ENCODE assay signal across 9 mouse cellular contexts in genomic region chr5:131430109-131430508, GRCm38 (mm10).
A peak's percentile ranks its signal among the peaks of the same experiment; 100 is the strongest.
DNase-seq lines count a peak whose midpoint lies in the region; ATAC-seq and TF ChIP-seq lines count a peak whose summit lies in the region.
"Had no signal": no experiment of that assay in that cellular context is flagged by ENCODE, and none has a peak within 500 bp of the region (broad histone marks: within the 10 kb centered on the region; RNA-seq: fewer than 3 reads in every experiment).

No protein-coding gene starts in this region.

- no peaks in the 10 kb centered on the region for H3K27me3 ChIP-seq in liver, adult 2 months (ENCODE audit: control insufficient read depth, insufficient read depth, low read length)
- H3K27me3 ChIP-seq in liver, embryonic 12.5 days (replicated peaks): no peaks in the 10 kb centered on the region
- no peaks in the 10 kb centered on the region for H3K27me3 ChIP-seq in kidney, adult 2 months (replicated peaks; ENCODE audit: control insufficient read depth, insufficient read depth, low read length)
- no peaks in the 10 kb centered on the region for H3K27me3 ChIP-seq in limb, embryonic 11.5 days (ENCODE audit: control insufficient read depth, insufficient read depth, low read length)
- H3K27me3 ChIP-seq: lung, embryonic 15.5 days had no signal

- 20% methylated on average over 8 of the region's 8 CpGs for WGBS in liver, adult 2 months
- WGBS in liver, embryonic 12.5 days (ENCODE audit: insufficient replicate concordance): 19% methylated on average over 8 of the region's 8 CpGs
- 20% methylated on average over 8 of the region's 8 CpGs for WGBS in kidney, adult 2 months
- 25% methylated on average over 8 of the region's 8 CpGs for WGBS in limb, embryonic 11.5 days

- TF ChIP-seq CTCF in liver, adult 2 months (IDR thresholded peaks at IDR 0.05; ENCODE audit: low read depth, low read length): peak; percentile 81
- peak; percentile 93 for TF ChIP-seq CTCF in embryonic fibroblast, embryonic 13.5 days (IDR thresholded peaks at IDR 0.05; ENCODE audit: borderline replicate concordance, insufficient read depth, low read length)
- peak; percentile 91 for TF ChIP-seq CTCF in kidney, adult 2 months (conservative IDR thresholded peaks at IDR 0.05; ENCODE audit: insufficient read depth, insufficient read length, low read depth, low read length)

- no peaks in the 10 kb centered on the region for H3K36me3 ChIP-seq in liver, adult 2 months (ENCODE audit: control insufficient read depth, insufficient read depth, low read length)
- no peaks in the 10 kb centered on the region for H3K36me3 ChIP-seq in liver, embryonic 12.5 days
- no peaks in the 10 kb centered on the region for H3K36me3 ChIP-seq in kidney, adult 2 months (ENCODE audit: control insufficient read depth, insufficient read depth, low read length)
- no peaks in the 10 kb centered on the region for H3K36me3 ChIP-seq in limb, embryonic 11.5 days (ENCODE audit: control insufficient read depth, insufficient read depth, low read length)
- H3K36me3 ChIP-seq: lung, embryonic 15.5 days had no signal

- TF ChIP-seq POLR2A in liver, adult 2 months (IDR thresholded peaks at IDR 0.05; ENCODE audit: extremely low read depth, insufficient read depth, low read length): no peak
- TF ChIP-seq POLR2A in embryonic fibroblast, embryonic 13.5 days (IDR thresholded peaks at IDR 0.05; ENCODE audit: low read depth, low read length): no peak
- TF ChIP-seq POLR2A in kidney, adult 2 months (IDR thresholded peaks at IDR 0.05; ENCODE audit: low read depth, low read length): no peak

- no peak overlapping the region for H3K27ac ChIP-seq in liver, adult 2 months (replicated peaks; ENCODE audit: insufficient read depth, low read depth, low read length)
- H3K27ac ChIP-seq in liver, embryonic 12.5 days: no peak overlapping the region
- no peak overlapping the region for H3K27ac ChIP-seq in embryonic fibroblast, embryonic 13.5 days (ENCODE audit: insufficient read depth, low read length)
- no peak overlapping the region for H3K27ac ChIP-seq in kidney, adult 2 months (ENCODE audit: insufficient read depth, low read depth, low read length)
- H3K27ac ChIP-seq in limb, embryonic 11.5 days (replicated peaks; ENCODE audit: low read depth, low read length): no peak overlapping the region
- H3K27ac ChIP-seq: lung, embryonic 15.5 days had no signal

- H3K4me1 ChIP-seq in liver, adult 2 months (ENCODE audit: control insufficient read depth, insufficient read depth, low read length): no peaks in the 10 kb centered on the region
- no peaks in the 10 kb centered on the region for H3K4me1 ChIP-seq in liver, embryonic 12.5 days
- H3K4me1 ChIP-seq in embryonic fibroblast, embryonic 13.5 days (ENCODE audit: control insufficient read depth, insufficient read depth, low read length): no peaks in the 10 kb centered on the region; the same call in 1 of the 2 replicates
- no peaks in the 10 kb centered on the region for H3K4me1 ChIP-seq in kidney, adult 2 months (ENCODE audit: control insufficient read depth, insufficient read depth, low read length)
- no peaks in the 10 kb centered on the region for H3K4me1 ChIP-seq in limb, embryonic 11.5 days (ENCODE audit: control insufficient read depth, insufficient read depth, low read length)
- H3K4me1 ChIP-seq: lung, embryonic 15.5 days had no signal

- H3K4me3 ChIP-seq in liver, adult 2 months (ENCODE audit: insufficient read depth, low read depth, low read length): no peak overlapping the region
- H3K4me3 ChIP-seq in liver, embryonic 12.5 days: no peak overlapping the region
- no peak overlapping the region for H3K4me3 ChIP-seq in embryonic fibroblast, embryonic 13.5 days (ENCODE audit: insufficient read depth, low read length)
- no peak overlapping the region for H3K4me3 ChIP-seq in kidney, adult 2 months (ENCODE audit: insufficient read depth, low read depth, low read length)
- H3K4me3 ChIP-seq in limb, embryonic 11.5 days (ENCODE audit: low read depth, low read length): no peak overlapping the region
- H3K4me3 ChIP-seq: lung, embryonic 15.5 days had no signal

- no peaks in the 10 kb centered on the region for H3K79me2 ChIP-seq in liver, adult 2 months (ENCODE audit: control insufficient read depth, insufficient read depth, low read length)

- peak; percentile 23 for DNase-seq in liver, adult 2 months (ENCODE audit: extremely low read depth, low read depth, low spot score)
- DNase-seq in brain, adult 2 months (ENCODE audit: low read depth, low spot score): peak; percentile 86
- peak; percentile 59 for DNase-seq in kidney, adult 2 months
- DNase-seq in limb, embryonic 11.5 days (ENCODE audit: low spot score): peak; percentile 81
- peak; percentile 36 for DNase-seq in ovary, postnatal 36 days (ENCODE audit: low spot score)
- DNase-seq in spleen, adult 12 weeks (ENCODE audit: low spot score): no peak

- no peak for ATAC-seq in liver, embryonic 12.5 days
- ATAC-seq in limb, embryonic 11.5 days (ENCODE audit: insufficient number of reproducible peaks, low FRiP score, low TSS enrichment, low read depth): no peak

- no peaks in the 10 kb centered on the region for H3K9me3 ChIP-seq in liver, embryonic 12.5 days (replicated peaks)
- H3K9me3 ChIP-seq in limb, embryonic 11.5 days (ENCODE audit: control insufficient read depth, low read length): no peaks in the 10 kb centered on the region
- H3K9me3 ChIP-seq: lung, embryonic 15.5 days had no signal

- H3K4me2 ChIP-seq in liver, embryonic 12.5 days: no peak overlapping the region
- H3K4me2 ChIP-seq in limb, embryonic 11.5 days (ENCODE audit: low read depth, severe bottlenecking): no peak overlapping the region
- H3K4me2 ChIP-seq: lung, embryonic 15.5 days had no signal

- no peak overlapping the region for H3K9ac ChIP-seq in liver, adult 2 months (ENCODE audit: low read depth, low read length)
- H3K9ac ChIP-seq in liver, embryonic 12.5 days: no peak overlapping the region
- H3K9ac ChIP-seq in limb, embryonic 11.5 days (ENCODE audit: low read length): no peak overlapping the region
- H3K9ac ChIP-seq: lung, embryonic 15.5 days had no signal
